Mouse (Mus musculus): ENCODE results near the gene Adad2. TPM values are rescaled to one million over a fixed set of nuclear protein-coding genes. Genes with fewer than 3 reads are reported as not detected.
A peak's percentile ranks its signal among the peaks of the same experiment; 100 is the strongest.

The Adad2 gene
- total RNA-seq (2017): not detected in 3 replicates

GRCm38 (mm10) chr8:119612471-119612870, at the start of gene Adad2:
Adad2 (plus strand) TSS chr8:119612747.
- ATAC-seq (replicated peaks; ENCODE audit: insufficient number of reproducible peaks, low FRiP score, low TSS enrichment, poor library complexity, severe bottlenecking): no peak

GRCm38 (mm10) chr8:119563849-119564251, 48.7 kb upstream of the Adad2 start:
- no peak for ATAC-seq (replicated peaks; ENCODE audit: insufficient number of reproducible peaks, low FRiP score, low TSS enrichment, poor library complexity, severe bottlenecking)

- no peak for ATAC-seq (replicated peaks; ENCODE audit: insufficient number of reproducible peaks, low FRiP score, low TSS enrichment, poor library complexity, severe bottlenecking)
Observed at GRCm38 (mm10) chr8:119566367-119566766, 46.2 kb upstream of the Adad2 start.

- no peak for ATAC-seq (replicated peaks; ENCODE audit: insufficient number of reproducible peaks, low FRiP score, low TSS enrichment, poor library complexity, severe bottlenecking)
Observed at GRCm38 (mm10) chr8:119568251-119568650, 44.3 kb upstream of the Adad2 start.

GRCm38 (mm10) chr8:119568951-119569350, 43.6 kb upstream of the Adad2 start:
- no peak for ATAC-seq (replicated peaks; ENCODE audit: insufficient number of reproducible peaks, low FRiP score, low TSS enrichment, poor library complexity, severe bottlenecking)

GRCm38 (mm10) chr8:119569881-119570280, 42.7 kb upstream of the Adad2 start:
- ATAC-seq (replicated peaks; ENCODE audit: insufficient number of reproducible peaks, low FRiP score, low TSS enrichment, poor library complexity, severe bottlenecking): no peak

- ATAC-seq (replicated peaks; ENCODE audit: insufficient number of reproducible peaks, low FRiP score, low TSS enrichment, poor library complexity, severe bottlenecking): no peak
Observed at GRCm38 (mm10) chr8:119571135-119571534, 41.4 kb upstream of the Adad2 start.

- no peak for ATAC-seq (replicated peaks; ENCODE audit: insufficient number of reproducible peaks, low FRiP score, low TSS enrichment, poor library complexity, severe bottlenecking)
Observed at GRCm38 (mm10) chr8:119572411-119572810, 40.1 kb upstream of the Adad2 start.

- ATAC-seq (replicated peaks; ENCODE audit: insufficient number of reproducible peaks, low FRiP score, low TSS enrichment, poor library complexity, severe bottlenecking): peak; percentile 72
Observed at GRCm38 (mm10) chr8:119574437-119575365, 37.8 kb upstream of the Adad2 start, which contains the start of the genes Hsdl1 and Dnaaf1. Hsdl1 (minus strand) TSS chr8:119575183. Dnaaf1 (plus strand) TSS chr8:119575235.

- no peak; the same call in 1 of the 2 replicates for ATAC-seq (replicated peaks; ENCODE audit: insufficient number of reproducible peaks, low FRiP score, low TSS enrichment, poor library complexity, severe bottlenecking)
Observed at GRCm38 (mm10) chr8:119575366-119575726, 37.2 kb upstream of the Adad2 start.

GRCm38 (mm10) chr8:119579096-119579495, 33.5 kb upstream of the Adad2 start:
- no peak for ATAC-seq (replicated peaks; ENCODE audit: insufficient number of reproducible peaks, low FRiP score, low TSS enrichment, poor library complexity, severe bottlenecking)

- ATAC-seq (replicated peaks; ENCODE audit: insufficient number of reproducible peaks, low FRiP score, low TSS enrichment, poor library complexity, severe bottlenecking): no peak
Observed at GRCm38 (mm10) chr8:119580441-119581161, 31.9 kb upstream of the Adad2 start.

- ATAC-seq (replicated peaks; ENCODE audit: insufficient number of reproducible peaks, low FRiP score, low TSS enrichment, poor library complexity, severe bottlenecking): no peak
Observed at GRCm38 (mm10) chr8:119585901-119586300, 26.6 kb upstream of the Adad2 start.

GRCm38 (mm10) chr8:119588321-119588720, 24.2 kb upstream of the Adad2 start:
- no peak for ATAC-seq (replicated peaks; ENCODE audit: insufficient number of reproducible peaks, low FRiP score, low TSS enrichment, poor library complexity, severe bottlenecking)

GRCm38 (mm10) chr8:119588844-119589243, 23.7 kb upstream of the Adad2 start:
- ATAC-seq (replicated peaks; ENCODE audit: insufficient number of reproducible peaks, low FRiP score, low TSS enrichment, poor library complexity, severe bottlenecking): no peak

- no peak for ATAC-seq (replicated peaks; ENCODE audit: insufficient number of reproducible peaks, low FRiP score, low TSS enrichment, poor library complexity, severe bottlenecking)
Observed at GRCm38 (mm10) chr8:119590348-119590747, 22.2 kb upstream of the Adad2 start.

GRCm38 (mm10) chr8:119591456-119591855, 21.1 kb upstream of the Adad2 start:
- no peak for ATAC-seq (replicated peaks; ENCODE audit: insufficient number of reproducible peaks, low FRiP score, low TSS enrichment, poor library complexity, severe bottlenecking)

- no peak for ATAC-seq (replicated peaks; ENCODE audit: insufficient number of reproducible peaks, low FRiP score, low TSS enrichment, poor library complexity, severe bottlenecking)
Observed at GRCm38 (mm10) chr8:119603771-119604170, 8.8 kb upstream of the Adad2 start.

GRCm38 (mm10) chr8:119604398-119604803, 8.1 kb upstream of the Adad2 start:
- no peak for ATAC-seq (replicated peaks; ENCODE audit: insufficient number of reproducible peaks, low FRiP score, low TSS enrichment, poor library complexity, severe bottlenecking)

- ATAC-seq (replicated peaks; ENCODE audit: insufficient number of reproducible peaks, low FRiP score, low TSS enrichment, poor library complexity, severe bottlenecking): peak; percentile 98
Observed at GRCm38 (mm10) chr8:119604996-119605395, 7.6 kb upstream of the Adad2 start, which contains the start of gene Taf1c. Taf1c (minus strand) TSS chr8:119605222.
